Mouse (Mus musculus) fat pad, adult 2 months (tissue): Measurements from ENCODE around the gene Gm128.

Source experiments
- DNase-seq: peaks from one replicate; pipeline ENCODE4 v3.0.0-alpha.2; 2011; ENCODE audit warnings: low read depth, low spot score; ENCODE audit errors: extremely low read depth

Gene Gm128

DNA sequence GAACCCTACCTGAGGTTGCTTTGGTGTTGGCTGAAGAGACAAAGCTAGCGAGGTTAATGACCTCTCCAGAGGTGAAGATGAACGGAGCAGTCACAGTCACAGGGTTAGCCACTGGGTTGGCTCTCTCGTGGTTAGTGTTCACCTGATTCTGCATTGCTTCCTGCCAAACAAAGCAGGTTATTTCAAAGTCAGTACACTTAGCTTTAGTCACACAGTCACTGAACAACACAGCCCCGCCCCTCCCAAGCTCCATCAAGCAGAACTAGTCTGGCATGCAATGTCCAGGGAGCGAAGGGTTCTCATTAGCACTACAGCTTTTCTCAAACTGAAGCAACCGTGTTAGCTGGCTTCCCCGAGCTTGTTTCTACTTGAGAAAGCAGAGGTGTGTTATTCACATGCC, 41.3 kb downstream of the Gm128 start:
- DNase-seq: no peak

DNA sequence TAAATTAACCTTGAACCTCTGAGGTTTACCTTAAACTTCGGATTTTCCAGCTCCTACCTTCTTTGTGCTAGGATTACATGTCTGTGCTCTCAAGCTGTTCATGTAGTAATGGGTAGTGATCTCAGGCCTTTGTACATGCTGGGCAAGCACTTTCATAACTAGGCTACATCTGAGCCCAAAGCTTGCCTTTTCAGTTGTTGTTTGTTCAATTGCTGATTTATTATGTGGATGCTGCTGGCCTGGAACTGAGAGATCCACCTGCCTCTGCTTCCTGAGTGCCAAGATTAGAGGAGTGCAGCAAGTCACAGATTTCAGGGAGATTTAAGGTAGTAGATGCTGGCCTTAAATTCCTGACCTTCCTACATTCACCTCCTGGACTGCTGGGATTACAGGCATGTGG, 42.3 kb downstream of the Gm128 start:
- no peak for DNase-seq

DNA sequence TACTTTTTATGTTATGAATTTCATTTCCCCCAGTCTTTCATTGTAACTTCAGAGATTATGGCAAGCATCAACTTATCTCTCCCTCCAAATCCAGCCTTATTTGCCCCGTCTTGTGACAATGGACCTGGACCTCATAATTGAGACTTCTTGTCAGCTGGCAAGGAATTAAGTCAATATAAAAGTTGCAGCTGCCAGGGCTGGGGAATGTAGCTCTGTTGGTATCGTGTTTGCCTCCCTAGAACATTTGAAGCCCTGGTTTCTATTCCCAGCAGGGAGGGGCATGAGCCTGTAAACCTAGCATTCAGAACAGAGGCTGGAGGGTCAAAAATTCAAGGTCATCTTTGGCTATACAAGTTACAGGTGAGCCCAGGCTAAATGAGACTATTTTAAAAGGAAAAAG, 45.6 kb downstream of the Gm128 start:
- no peak for DNase-seq

DNA sequence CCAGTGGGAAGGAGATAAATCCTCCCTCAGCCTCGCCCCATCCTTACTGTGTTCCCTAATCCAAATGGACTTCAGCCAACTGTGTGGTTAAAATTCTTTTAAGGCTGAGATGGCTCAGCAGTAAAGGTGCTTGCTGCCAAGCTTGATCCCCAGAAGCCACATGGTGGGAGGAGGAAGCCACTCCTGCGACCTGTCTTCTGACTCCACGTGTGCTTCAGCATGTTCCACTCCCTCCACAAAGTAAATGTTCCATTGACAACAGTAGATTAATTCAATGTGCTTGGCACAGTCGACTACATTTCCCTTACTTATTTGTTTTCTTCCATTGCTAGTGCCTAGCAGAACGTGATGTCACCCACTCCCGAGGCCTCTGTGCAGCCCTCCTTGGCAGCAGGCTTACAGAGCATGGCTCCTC, 46.7 kb downstream of the Gm128 start:
- peak; percentile 78 for DNase-seq
